Mouse (Mus musculus): Measurements from ENCODE around the gene Kif2c.

Gene Kif2c

GRCm38 (mm10) chr4:117119636-117120035, 62.8 kb downstream of the Kif2c start:
- no peak for DNase-seq (ENCODE audit: low read depth, low spot score)

- DNase-seq (ENCODE audit: low read depth, low spot score), result no peak
Measured at GRCm38 (mm10) chr4:117117931-117118330, 64.5 kb downstream of the Kif2c start.

- no peak for DNase-seq (ENCODE audit: low read depth, low spot score)
Measured at GRCm38 (mm10) chr4:117115592-117115991, 66.8 kb downstream of the Kif2c start.

GRCm38 (mm10) chr4:117113237-117113636, 69.2 kb downstream of the Kif2c start:
- DNase-seq (ENCODE audit: low read depth, low spot score), result no peak

- DNase-seq (ENCODE audit: low read depth, low spot score), result no peak
Measured at GRCm38 (mm10) chr4:117110985-117111384, 71.5 kb downstream of the Kif2c start.

GRCm38 (mm10) chr4:117110249-117110648, 72.2 kb downstream of the Kif2c start:
- no peak for DNase-seq (ENCODE audit: low read depth, low spot score)

Measured in retina, adult 2 months (tissue).